Mouse (Mus musculus) limb, embryonic 14.5 days (tissue): Measurements from ENCODE around the gene Rasgrp1. TPM values are rescaled to one million over a fixed set of nuclear protein-coding genes. Genes with fewer than 3 reads are reported as not detected.
A peak's percentile ranks its signal among the peaks of the same experiment; 100 is the strongest.

Experiments used
- ATAC-seq: fragments of 200-750 bp; cut with Nextera tagmentation; 2 replicates; pipeline ENCODE4 v1.8.0; 2017; ENCODE audit warnings: low read depth, moderate number of reproducible peaks, moderate TSS enrichment; ENCODE audit not compliant: low FRiP score
- DNase-seq: peaks from one replicate; pipeline ENCODE4 v3.0.0-alpha.2; 2015; ENCODE audit warnings: low spot score
- H3K27ac ChIP-seq: fragments of 300-500 bp; sonication (generic); replicated peaks from 2 replicates; pipeline ENCODE4 v1.5.1; 2014; ENCODE audit warnings: low read depth, mild to moderate bottlenecking, low read length, moderate library complexity, mixed read lengths
- H3K27me3 ChIP-seq: fragments of 300-500 bp; sonication (generic); 2 replicates; pipeline ENCODE4 v1.6.1; 2014; ENCODE audit warnings: low read length, mixed read lengths; ENCODE audit not compliant: control insufficient read depth, insufficient read depth
- H3K36me3 ChIP-seq: fragments of 300-500 bp; sonication (generic); 2 replicates; pipeline ENCODE4 v1.6.1; 2014; ENCODE audit warnings: mild to moderate bottlenecking, low read length, moderate library complexity, mixed read lengths; ENCODE audit not compliant: control insufficient read depth, insufficient read depth
- H3K4me1 ChIP-seq: fragments of 300-500 bp; sonication (generic); 2 replicates; pipeline ENCODE4 v1.6.1; 2014; ENCODE audit warnings: antibody characterized with exemption, low read length, mixed read lengths; ENCODE audit not compliant: control insufficient read depth, insufficient read depth
- H3K4me2 ChIP-seq: fragments of 300-500 bp; sonication (generic); replicated peaks from 2 replicates; pipeline ENCODE4 v1.6.1; 2014; ENCODE audit warnings: low read depth, mild to moderate bottlenecking, low read length, moderate library complexity; ENCODE audit not compliant: severe bottlenecking
- H3K4me3 ChIP-seq: fragments of 300-500 bp; sonication (generic); replicated peaks from 2 replicates; pipeline ENCODE4 v1.5.1; 2014; ENCODE audit warnings: low read length
- H3K9ac ChIP-seq: fragments of 300-500 bp; sonication (generic); 2 replicates; pipeline ENCODE4 v1.6.1; 2014; ENCODE audit warnings: mild to moderate bottlenecking, low read depth, low read length, moderate library complexity; ENCODE audit not compliant: severe bottlenecking
- H3K9me3 ChIP-seq: fragments of 300-500 bp; sonication (generic); 2 replicates; pipeline ENCODE4 v1.6.1; 2016; ENCODE audit warnings: low read length; ENCODE audit not compliant: control insufficient read depth
- POLR2A ChIP-seq: fragments of 200-500 bp; IDR thresholded peaks from 2 replicates; pipeline ENCODE4 v1.8.0; 2012; ENCODE audit warnings: inconsistent platforms, mild to moderate bottlenecking, moderate library complexity, borderline replicate concordance; ENCODE audit not compliant: insufficient read depth, insufficient read length; ENCODE audit errors: extremely low read depth
- whole genome bisulfite sequencing: fragments of 180-500 bp; shearing (Covaris S2); extraction: QIAGEN DNeasy Blood & Tissue Kit; methylation state at CpG from one replicate; pipeline ENCODE4 v1.1.7; 2014; 5-methylcytosine and 5-hydroxymethylcytosine counted together
- polyA plus RNA-seq, 2 experiments: library from polyadenylated mRNA; depleted of rRNA in 1 of 2; stranded (reverse) in 1 of 2; unstranded in 1 of 2; fragments of >200 nt; fragmentation: Nextera tagmentation in 1 of 2; extraction: Ambion mirVana in 1 of 2; gene quantifications; 2 replicates each; pipeline versions ENCODE4 v1.2.1 to v1.2.3; 2012 to 2014

The Rasgrp1 gene
- polyA plus RNA-seq, 2 experiments, result 0.45 to 0.52 TPM

DNA sequence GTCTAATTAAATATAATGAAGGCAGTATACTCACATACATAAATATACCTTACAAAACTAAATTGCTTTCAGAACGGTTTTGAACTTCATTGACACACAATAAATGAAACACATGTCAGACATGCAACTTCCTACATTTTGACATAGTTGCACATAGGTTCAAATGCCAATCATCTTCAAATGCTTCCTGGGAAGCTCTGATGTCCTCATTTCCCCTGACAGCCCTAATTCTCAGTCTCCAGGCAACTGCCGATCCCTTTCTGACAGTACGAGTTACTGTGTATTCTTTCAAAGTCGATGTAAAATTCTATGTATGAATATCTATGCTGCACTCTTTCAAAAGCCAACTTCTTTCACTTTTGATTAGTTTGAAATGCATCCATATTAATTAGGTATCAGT lies 100.8 kb downstream of the Rasgrp1 start:
- Histone ChIP-seq H3K9ac (no peak overlapping the region), H3K4me1 (no peaks in the 10 kb centered on the region), H3K4me3 (no peak overlapping the region), H3K27ac (no peak overlapping the region), H3K9me3 (no peaks in the 10 kb centered on the region), H3K27me3 (no peaks in the 10 kb centered on the region), H3K4me2 (no peak overlapping the region), H3K36me3 (no peaks in the 10 kb centered on the region)
- 75% methylated on average over 4 of the region's 4 CpGs for WGBS
- DNase-seq (no peak), ATAC-seq (no peak)
- no peak for TF ChIP-seq POLR2A

DNA sequence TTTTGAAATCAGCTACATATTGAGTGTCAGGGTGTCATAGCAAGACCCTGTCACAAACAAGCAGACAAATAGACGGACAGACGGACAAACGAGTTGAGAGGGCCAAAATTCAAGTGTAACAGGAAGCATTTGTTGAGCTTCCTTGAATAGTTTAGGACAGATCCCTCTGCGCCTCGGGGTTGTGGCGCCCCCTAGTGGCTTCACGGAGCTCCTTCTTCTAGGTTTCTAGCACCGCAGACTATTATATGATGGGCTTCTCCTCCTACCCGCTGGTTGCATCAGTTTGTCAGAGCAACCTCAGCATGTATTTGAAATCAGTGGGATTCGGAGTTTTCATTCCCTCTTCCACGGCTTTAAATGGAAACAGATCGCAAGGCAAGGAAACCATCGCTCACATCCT lies 111.5 kb downstream of the Rasgrp1 start:
- Histone ChIP-seq H3K9ac (no peak overlapping the region), H3K27me3 (no peaks in the 10 kb centered on the region), H3K27ac (no peak overlapping the region), H3K4me2 (no peak overlapping the region), H3K36me3 (no peaks in the 10 kb centered on the region), H3K4me3 (no peak overlapping the region), H3K9me3 (no peaks in the 10 kb centered on the region), H3K4me1 (no peaks in the 10 kb centered on the region; the same call in 1 of the 2 replicates)
- ATAC-seq (peak; percentile 70; the same call in 1 of the 2 replicates), DNase-seq (peak; percentile 82)
- 7% methylated on average over 13 of the region's 13 CpGs for WGBS
- no peak for TF ChIP-seq POLR2A

DNA sequence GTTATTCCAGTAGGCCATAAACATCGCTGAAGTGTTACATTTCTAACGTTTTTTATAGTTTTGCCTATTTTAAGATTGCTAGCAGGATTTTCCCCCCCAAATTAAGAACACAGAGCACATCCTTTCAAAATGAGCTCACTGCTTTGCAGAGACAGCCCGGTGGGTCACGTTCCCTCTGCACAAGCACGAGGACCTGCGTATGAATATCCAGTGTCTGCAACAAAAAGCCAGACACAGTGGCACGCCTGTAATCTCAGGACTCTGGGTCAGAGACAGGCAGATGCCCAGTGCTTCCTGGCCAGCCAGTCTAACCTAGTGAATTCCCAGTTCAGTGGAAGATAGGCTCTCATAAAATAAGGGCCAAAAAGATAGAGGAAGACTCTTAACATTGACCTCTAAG lies 112.5 kb downstream of the Rasgrp1 start:
- H3K4me2 ChIP-seq, result no peak overlapping the region
- H3K36me3 ChIP-seq, result no peaks in the 10 kb centered on the region
- no peaks in the 10 kb centered on the region; the same call in 1 of the 2 replicates for H3K4me1 ChIP-seq
- no peak for DNase-seq
- no peak for TF ChIP-seq POLR2A
- no peak overlapping the region for H3K4me3 ChIP-seq
- H3K9ac ChIP-seq, result no peak overlapping the region
- no peak for ATAC-seq
- H3K27ac ChIP-seq, result no peak overlapping the region
- H3K9me3 ChIP-seq, result no peaks in the 10 kb centered on the region
- 66% methylated on average over 7 of the region's 7 CpGs for WGBS
- H3K27me3 ChIP-seq, result no peaks in the 10 kb centered on the region

Other genes starting within 250 kb of the Rasgrp1 start
- 22.4 and 23.6 TPM in 2 replicates for gene Spred1, start 221.6 kb downstream of the Rasgrp1 start, polyA plus RNA-seq (2012; rRNA removed)
- gene Spred1, start 221.6 kb downstream of the Rasgrp1 start, polyA plus RNA-seq (2014; fragmentation: Nextera tagmentation; extraction: Ambion mirVana), result 30.8 and 32.7 TPM in 2 replicates
- gene Fam98b, start 93.3 kb downstream of the Rasgrp1 start, polyA plus RNA-seq (2012; rRNA removed), result 20.9 and 36.5 TPM in 2 replicates
- gene Fam98b, start 93.3 kb downstream of the Rasgrp1 start, polyA plus RNA-seq (2014; fragmentation: Nextera tagmentation; extraction: Ambion mirVana), result 10.0 and 10.4 TPM in 2 replicates